Mouse (Mus musculus) CH12.LX (cell line): ENCODE results near the gene Trpm3.
"Not testable (repeated sequence)": the region's sequence is repeated elsewhere in the genome, so short reads cannot be mapped to it uniquely, and the experiment has no call there.

Experiments used
- CHD1 ChIP-seq: IDR thresholded peaks from 2 replicates; pipeline ENCODE4 v1.6.1; 2012; ENCODE audit warnings: low read depth, low read length, improper control_type of control experiment, inconsistent platforms
- CTCF ChIP-seq, 2 experiments: IDR thresholded peaks in 1 of 2; conservative IDR thresholded peaks in 1 of 2; 2 replicates each; pipeline ENCODE4 v1.5.1; 2011 to 2012; ENCODE audit warnings: low read depth in 2 of 2, low read length in 2 of 2, improper control_type of control experiment in 1 of 2, inconsistent platforms in 1 of 2, mild to moderate bottlenecking in 1 of 2, moderate library complexity in 1 of 2
- ELF1 ChIP-seq: IDR thresholded peaks from 2 replicates; pipeline ENCODE4 v1.6.1; 2014; ENCODE audit warnings: low read depth, mild to moderate bottlenecking, inconsistent platforms, low read length, improper control_type of control experiment
- EP300 ChIP-seq: IDR thresholded peaks from 2 replicates; pipeline ENCODE4 v1.6.1; 2011; ENCODE audit warnings: low read length, improper control_type of control experiment
- HCFC1 ChIP-seq: IDR thresholded peaks from 2 replicates; pipeline ENCODE4 v1.6.1; 2012; ENCODE audit warnings: low read depth, mild to moderate bottlenecking, inconsistent platforms, low read length, improper control_type of control experiment
- PAX5 ChIP-seq: IDR thresholded peaks from 2 replicates; pipeline ENCODE4 v1.6.1; 2012; ENCODE audit warnings: low read length, inconsistent platforms, mixed read lengths
- POLR2A ChIP-seq: IDR thresholded peaks from 2 replicates; pipeline ENCODE4 v1.6.1; 2011; ENCODE audit warnings: low read depth, mild to moderate bottlenecking, improper control_type of control experiment, low read length
- USF1 ChIP-seq: IDR thresholded peaks from 2 replicates; pipeline ENCODE4 v1.6.1; 2014; ENCODE audit warnings: low read depth, mild to moderate bottlenecking, inconsistent platforms, low read length, improper control_type of control experiment
- ZC3H11A ChIP-seq: IDR thresholded peaks from 2 replicates; pipeline ENCODE4 v1.6.1; 2012; ENCODE audit warnings: low read depth, mild to moderate bottlenecking, inconsistent platforms, low read length, improper control_type of control experiment
- ZMIZ1 ChIP-seq: IDR thresholded peaks from 2 replicates; pipeline ENCODE4 v1.6.1; 2012; ENCODE audit warnings: low read depth, mild to moderate bottlenecking, inconsistent platforms, low read length, improper control_type of control experiment
- ZNF384 ChIP-seq: IDR thresholded peaks from 2 replicates; pipeline ENCODE4 v1.6.1; 2012; ENCODE audit warnings: low read depth, low read length, improper control_type of control experiment, inconsistent platforms

DNA sequence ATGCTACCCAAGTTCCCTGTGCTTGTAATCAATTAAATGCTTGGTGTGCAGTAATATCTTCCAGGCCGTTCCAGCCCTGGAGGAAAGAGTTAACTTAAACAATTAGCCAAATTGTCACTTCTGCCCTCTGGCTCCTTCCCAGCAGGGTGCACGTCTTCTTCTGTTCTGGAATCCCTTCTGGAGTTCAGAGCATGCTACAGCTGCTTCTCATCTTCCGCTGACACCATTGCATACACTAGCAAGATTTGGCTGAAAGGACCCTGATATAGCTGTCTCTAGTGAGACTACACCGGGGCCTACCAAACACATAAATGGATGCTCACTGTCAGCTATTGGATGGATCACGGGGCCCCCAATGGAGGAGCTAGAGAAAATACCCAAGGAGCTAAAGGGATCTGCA is 712.6 kb downstream of the Trpm3 start:
- not testable (repeated sequence) for TF ChIP-seq POLR2A; CTCF (conservative IDR thresholded peaks at IDR 0.05 in 1 of 2, IDR thresholded peaks at IDR 0.05 in 1 of 2; ENCODE audit: low read depth in 2 of 2, low read length in 2 of 2); EP300; CHD1; ZC3H11A; PAX5; USF1; HCFC1; ZNF384; ELF1; ZMIZ1
